Mouse (Mus musculus): ENCODE data around the gene Fam184b.

The Fam184b gene

DNA sequence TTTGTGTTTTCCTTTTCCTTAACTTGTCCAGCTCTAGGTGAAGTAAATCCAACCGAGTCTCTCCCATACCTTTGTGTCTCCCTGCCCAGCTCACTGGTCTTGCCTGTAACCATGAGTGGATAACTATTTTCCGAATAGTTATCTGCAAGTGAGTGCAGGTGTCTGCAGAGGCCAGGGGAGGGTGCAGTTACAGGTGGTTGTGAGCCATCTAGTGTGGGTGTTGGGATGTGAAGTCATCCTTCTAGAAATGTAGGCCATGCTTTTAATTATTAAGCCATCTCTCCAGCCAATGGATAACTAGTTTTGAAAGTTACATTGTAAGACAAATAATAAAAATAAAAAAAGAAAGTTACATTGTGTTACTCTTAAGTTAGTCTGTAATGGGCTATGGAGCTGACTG is 125.9 kb downstream of the Fam184b start:
- DNase-seq (ENCODE audit: low spot score): no peak

GRCm38 (mm10) chr5:45512908-45513307 is 126.5 kb downstream of the Fam184b start:
- DNase-seq (ENCODE audit: low spot score): no peak

GRCm38 (mm10) chr5:45510071-45510470 is 129.3 kb downstream of the Fam184b start:
- DNase-seq (ENCODE audit: low spot score): no peak

DNA sequence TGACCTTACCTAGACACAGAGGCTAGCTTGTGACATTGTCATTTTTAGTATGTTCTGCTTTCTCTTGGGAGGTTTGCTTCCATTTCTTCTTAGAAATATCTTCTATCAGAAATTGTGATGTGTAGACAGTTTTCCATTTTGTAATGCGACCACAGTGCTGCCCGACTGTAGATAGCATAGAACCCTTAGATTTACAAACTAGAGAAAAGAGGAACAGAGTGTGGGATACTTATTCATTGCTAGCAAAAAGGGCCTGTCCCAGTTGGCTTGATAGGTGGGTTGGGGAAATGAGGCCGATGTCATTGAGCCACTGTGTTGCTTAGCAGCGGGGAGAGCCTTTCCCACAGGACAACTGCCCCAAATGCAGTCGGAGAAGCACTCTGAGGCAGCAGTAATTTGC is 141.8 kb downstream of the Fam184b start:
- no peak for DNase-seq (ENCODE audit: low spot score)

DNA sequence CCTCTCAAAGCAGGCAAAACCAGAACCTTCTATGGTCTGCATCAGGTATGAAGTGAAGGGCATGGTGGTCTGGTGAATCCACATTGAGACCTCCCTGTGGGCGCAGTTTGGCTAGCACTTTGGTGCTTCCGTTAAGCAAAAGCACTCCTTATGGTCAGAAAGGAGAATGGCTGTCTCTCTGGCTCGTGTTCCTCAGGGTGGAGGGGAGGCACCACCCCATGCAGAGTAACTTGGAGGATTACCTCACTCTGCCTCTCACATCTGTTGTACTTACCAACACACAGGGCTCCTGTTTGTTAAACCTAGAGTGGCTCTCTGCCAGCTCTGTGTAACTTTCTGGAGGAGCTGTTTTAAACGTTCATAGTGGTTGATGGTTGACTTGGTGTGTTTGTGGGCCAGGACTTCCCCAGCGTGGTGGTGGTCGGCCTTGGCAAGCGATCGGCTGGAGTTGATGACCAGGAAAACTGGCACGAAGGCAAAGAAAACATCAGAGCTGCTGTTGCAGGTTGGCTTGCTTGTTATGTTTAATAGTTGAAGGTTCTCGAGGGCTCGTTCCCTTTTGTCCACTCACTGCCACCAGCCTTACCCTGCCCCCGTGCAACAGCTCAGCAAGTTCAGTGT is 142.4 kb downstream of the Fam184b start:
- no peak for DNase-seq (ENCODE audit: low spot score)

DNA sequence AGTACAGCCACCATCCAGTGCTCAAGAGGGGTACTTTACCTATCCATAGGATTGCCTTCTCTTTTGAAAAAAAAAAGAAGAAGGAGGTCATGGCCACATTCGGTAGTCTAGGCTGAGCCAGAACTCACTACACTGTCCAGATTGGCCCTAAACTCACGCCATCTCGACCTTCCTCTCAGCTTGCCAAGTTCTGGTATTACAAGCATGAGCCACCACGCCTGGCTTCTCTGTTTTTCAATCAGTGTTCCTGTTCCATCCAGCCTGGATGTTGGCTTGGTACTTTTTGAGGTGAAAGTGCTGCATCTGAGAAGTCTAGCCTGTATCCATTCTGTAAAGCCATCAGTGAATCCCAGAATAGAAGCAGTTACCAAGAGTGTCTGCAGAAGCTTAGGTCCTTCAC is 142.9 kb downstream of the Fam184b start:
- no peak for DNase-seq (ENCODE audit: low spot score)

- no peak for DNase-seq (ENCODE audit: low spot score)
Observed at GRCm38 (mm10) chr5:45496042-45496441, 143.4 kb downstream of the Fam184b start.

- no peak for DNase-seq (ENCODE audit: low spot score)
Observed at GRCm38 (mm10) chr5:45495429-45495975, 143.9 kb downstream of the Fam184b start.

- no peak for DNase-seq (ENCODE audit: low spot score)
Observed at GRCm38 (mm10) chr5:45494093-45494755, 145.2 kb downstream of the Fam184b start.

GRCm38 (mm10) chr5:45493191-45494092 is 146.0 kb downstream of the Fam184b start, which contains the start of gene Lap3:
Gene Lap3 (plus strand): TSS chr5:45493374.
- peak; percentile 94 for DNase-seq (ENCODE audit: low spot score)

GRCm38 (mm10) chr5:45491776-45492175 is 147.6 kb downstream of the Fam184b start:
- DNase-seq (ENCODE audit: low spot score): no peak

GRCm38 (mm10) chr5:45483654-45484053 is 155.8 kb downstream of the Fam184b start:
- DNase-seq (ENCODE audit: low spot score): no peak

DNA sequence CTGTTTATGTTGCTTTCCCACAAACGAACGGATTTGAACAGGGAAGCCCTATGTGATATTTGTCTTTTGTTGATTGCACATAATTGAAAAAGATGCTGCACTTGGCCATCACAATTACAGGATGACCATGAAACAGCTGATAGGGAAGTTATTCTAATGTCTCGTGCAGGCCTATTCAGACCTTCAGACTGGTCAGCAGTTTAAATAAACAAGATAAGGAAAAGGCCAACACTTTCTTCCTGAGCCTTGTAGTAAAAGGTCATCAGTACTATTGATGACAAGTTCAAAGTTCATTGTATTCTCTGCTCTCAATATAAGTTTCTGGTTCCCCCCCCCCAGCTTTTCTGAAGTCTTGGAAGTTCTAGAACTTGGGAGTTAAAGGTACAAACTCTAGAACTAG is 156.8 kb downstream of the Fam184b start:
- DNase-seq (ENCODE audit: low spot score): no peak

GRCm38 (mm10) chr5:45481125-45481524 is 158.3 kb downstream of the Fam184b start:
- DNase-seq (ENCODE audit: low spot score): no peak

- DNase-seq (ENCODE audit: low spot score): no peak
Observed at GRCm38 (mm10) chr5:45480066-45480465, 159.3 kb downstream of the Fam184b start.
